Mouse (Mus musculus) CH12.LX (cell line): ENCODE data around the gene Gpx3. TPM values are rescaled to one million over a fixed set of nuclear protein-coding genes. Genes with fewer than 3 reads are reported as not detected.

Experiments used
- DNase-seq: peaks from one replicate; pipeline ENCODE4 v3.0.0-alpha.2; 2013; ENCODE audit errors: extremely low read depth
- H3K27ac ChIP-seq: 2 replicates; pipeline ENCODE4 v1.5.1; 2012; ENCODE audit warnings: low read depth, mild to moderate bottlenecking, control low read depth, moderate library complexity; ENCODE audit not compliant: insufficient read depth
- H3K27me3 ChIP-seq: replicated peaks from 2 replicates; pipeline ENCODE3; 2012; ENCODE audit warnings: inconsistent platforms
- H3K36me3 ChIP-seq, 2 experiments: replicated peaks in 1 of 2; 2 replicates each; pipeline versions ENCODE3 to v1.6.1; 2012; ENCODE audit warnings: inconsistent platforms in 1 of 2, low read length in 1 of 2, mild to moderate bottlenecking in 1 of 2, mixed read lengths in 1 of 2, moderate library complexity in 1 of 2; ENCODE audit not compliant: control insufficient read depth in 1 of 2, insufficient read depth in 1 of 2
- H3K4me1 ChIP-seq, 2 experiments: 2 replicates each; pipeline ENCODE4 v1.6.1; 2012; ENCODE audit warnings: inconsistent platforms in 1 of 2, moderate library complexity in 1 of 2; ENCODE audit not compliant: insufficient read depth in 2 of 2, control insufficient read depth in 1 of 2
- H3K4me2 ChIP-seq: 2 replicates; pipeline ENCODE4 v1.6.1; 2012; ENCODE audit warnings: low read depth, mild to moderate bottlenecking, control low read depth; ENCODE audit not compliant: poor library complexity, insufficient read depth, severe bottlenecking
- H3K4me3 ChIP-seq, 3 experiments: fragments of 150-350 bp in 1 of 3; sonication (generic) in 1 of 3; replicated peaks in 1 of 3; 2 replicates each; pipeline versions ENCODE3 to v1.5.1; 2011 to 2012; ENCODE audit warnings: low read depth in 2 of 3, low read length in 2 of 3, mild to moderate bottlenecking in 2 of 3, moderate library complexity in 2 of 3, control low read depth in 1 of 3, improper control_type of control experiment in 1 of 3, inconsistent platforms in 1 of 3, mixed read lengths in 1 of 3; ENCODE audit not compliant: poor library complexity in 1 of 3
- H3K79me2 ChIP-seq: replicated peaks from 2 replicates; pipeline ENCODE4 v1.6.1; 2012; ENCODE audit warnings: mild to moderate bottlenecking, moderate library complexity; ENCODE audit not compliant: control insufficient read depth, poor library complexity, insufficient read depth, severe bottlenecking; ENCODE audit errors: extremely low read depth
- H3K9ac ChIP-seq: 2 replicates; pipeline ENCODE4 v1.6.1; 2012; ENCODE audit warnings: low read depth, mild to moderate bottlenecking, control low read depth, moderate library complexity; ENCODE audit not compliant: insufficient read depth
- H3K9me3 ChIP-seq: replicated peaks from 2 replicates; pipeline ENCODE3; 2012; ENCODE audit warnings: low read length, inconsistent platforms, mixed read lengths
- BHLHE40 ChIP-seq: IDR thresholded peaks from 2 replicates; pipeline ENCODE4 v1.6.1; 2011; ENCODE audit warnings: mild to moderate bottlenecking, low read depth, low read length, improper control_type of control experiment
- CHD2 ChIP-seq: IDR thresholded peaks from 2 replicates; pipeline ENCODE4 v1.6.1; 2011; ENCODE audit warnings: low read length, improper control_type of control experiment
- E2F4 ChIP-seq: IDR thresholded peaks from 2 replicates; pipeline ENCODE4 v1.6.1; 2011; ENCODE audit warnings: low read depth, low read length, improper control_type of control experiment; ENCODE audit not compliant: insufficient replicate concordance
- EP300 ChIP-seq: IDR thresholded peaks from 2 replicates; pipeline ENCODE4 v1.6.1; 2011; ENCODE audit warnings: low read length, improper control_type of control experiment
- JUND ChIP-seq: conservative IDR thresholded peaks from 2 replicates; pipeline ENCODE4 v1.6.1; 2011; ENCODE audit warnings: low read depth, low read length, improper control_type of control experiment
- KAT2A ChIP-seq: IDR thresholded peaks from 2 replicates; pipeline ENCODE4 v1.6.1; 2012; ENCODE audit warnings: low read length, improper control_type of control experiment, inconsistent platforms; ENCODE audit not compliant: insufficient replicate concordance
- MAZ ChIP-seq: IDR thresholded peaks from 2 replicates; pipeline ENCODE4 v1.6.1; 2012; ENCODE audit warnings: low read depth, mild to moderate bottlenecking, inconsistent platforms, low read length, improper control_type of control experiment, moderate library complexity
- MEF2A ChIP-seq: IDR thresholded peaks from 2 replicates; pipeline ENCODE4 v1.6.1; 2014; ENCODE audit warnings: low read depth, mild to moderate bottlenecking, inconsistent platforms, low read length, improper control_type of control experiment, borderline replicate concordance
- MXI1 ChIP-seq: IDR thresholded peaks from 2 replicates; pipeline ENCODE4 v1.6.1; 2011; ENCODE audit warnings: mild to moderate bottlenecking, low read depth, low read length, improper control_type of control experiment
- MYC ChIP-seq: IDR thresholded peaks from 2 replicates; pipeline ENCODE4 v1.6.1; 2011; ENCODE audit warnings: low read depth, mild to moderate bottlenecking, improper control_type of control experiment, low read length
- POLR2A ChIP-seq: IDR thresholded peaks from 2 replicates; pipeline ENCODE4 v1.6.1; 2011; ENCODE audit warnings: low read depth, mild to moderate bottlenecking, improper control_type of control experiment, low read length
- POLR2AphosphoS2 ChIP-seq: IDR thresholded peaks from 2 replicates; pipeline ENCODE4 v1.6.1; 2011; ENCODE audit warnings: low read depth, low read length, improper control_type of control experiment
- RCOR1 ChIP-seq: conservative IDR thresholded peaks from 2 replicates; pipeline ENCODE4 v1.6.1; 2012; ENCODE audit warnings: low read depth, mild to moderate bottlenecking, inconsistent platforms, low read length, improper control_type of control experiment
- SIN3A ChIP-seq: IDR thresholded peaks from 2 replicates; pipeline ENCODE4 v1.6.1; 2012; ENCODE audit warnings: low read length, improper control_type of control experiment, inconsistent platforms
- TBP ChIP-seq: conservative IDR thresholded peaks from 2 replicates; pipeline ENCODE4 v1.6.1; 2011; ENCODE audit warnings: low read depth, low read length, improper control_type of control experiment
- USF1 ChIP-seq: IDR thresholded peaks from 2 replicates; pipeline ENCODE4 v1.6.1; 2014; ENCODE audit warnings: low read depth, mild to moderate bottlenecking, inconsistent platforms, low read length, improper control_type of control experiment
- ZC3H11A ChIP-seq: IDR thresholded peaks from 2 replicates; pipeline ENCODE4 v1.6.1; 2012; ENCODE audit warnings: low read depth, mild to moderate bottlenecking, inconsistent platforms, low read length, improper control_type of control experiment
- ZKSCAN1 ChIP-seq: IDR thresholded peaks from 2 replicates; pipeline ENCODE4 v1.6.1; 2012; ENCODE audit warnings: low read depth, inconsistent platforms, low read length, improper control_type of control experiment, borderline replicate concordance
- ZMIZ1 ChIP-seq: IDR thresholded peaks from 2 replicates; pipeline ENCODE4 v1.6.1; 2012; ENCODE audit warnings: low read depth, mild to moderate bottlenecking, inconsistent platforms, low read length, improper control_type of control experiment
- ZNF384 ChIP-seq: IDR thresholded peaks from 2 replicates; pipeline ENCODE4 v1.6.1; 2012; ENCODE audit warnings: low read depth, low read length, improper control_type of control experiment, inconsistent platforms
- dilution Hi-C: fragments of 300-500 bp; cut with MboI; formaldehyde crosslinking; loops from 2 replicates; pipeline ENCODE4 v1.14.3; 2020; ENCODE audit warnings: low sequenced_read_pairs; ENCODE audit not compliant: extremely low pct_unique_long_range_greater_than_20kb, extremely low pct_ligation_motif_present
- in situ Hi-C: fragments of 300-500 bp; cut with MboI; formaldehyde crosslinking; loops from 3 replicates; pipeline ENCODE4 v1.14.3; 2019; ENCODE audit warnings: low sequenced_read_pairs, low pct_ligation_motif_present, low pct_unique_long_range_greater_than_20kb, mixed read lengths
- polyA plus RNA-seq: library from polyadenylated mRNA; unstranded; fragments of >175 nt; gene quantifications from 2 replicates; pipeline ENCODE4 v1.2.1, GENCODE M21; 2012; ENCODE audit warnings: low read depth; ENCODE audit not compliant: insufficient read length
- total RNA-seq, 2 experiments: library from RNA; depleted of rRNA; stranded (reverse); fragments of 300-350 nt in 1 of 2; fragments of >200 nt in 1 of 2; gene quantifications; 2 replicates each; pipeline ENCODE4 v1.2.3; 2012 to 2014

Gpx3 gene
- total and polyA plus RNA-seq, 3 experiments, result 0.63 TPM; not detected in 2

- no peak for DNase-seq
- Histone ChIP-seq H3K4me1 (peaks cover 18 to 57% of the 10 kb centered on the region in 2 experiments), H3K36me3 (peaks cover 83 to 97% of the 10 kb centered on the region in 2 experiments), H3K9me3 (no peaks in the 10 kb centered on the region), H3K9ac (no peak overlapping the region), H3K27ac (peak overlapping the region; percentile 8), H3K79me2 (peaks cover 11% of the 10 kb centered on the region), H3K4me3 (no peak overlapping the region), H3K4me2 (no peak overlapping the region), H3K27me3 (no peaks in the 10 kb centered on the region)
- dilution Hi-C loops (no loop called here), in situ Hi-C loops (no loop called here)
- TF ChIP-seq RCOR1 (no peak), JUND (no peak), EP300 (no peak), POLR2A (no peak), TBP (no peak), MEF2A (no peak)
- TF ChIP-seq, all 38 proteins: peak for 0
These were observed 34.5 kb downstream of the Gpx3 start for GRCm38 (mm10) chr11:54936771-54937140.

DNA sequence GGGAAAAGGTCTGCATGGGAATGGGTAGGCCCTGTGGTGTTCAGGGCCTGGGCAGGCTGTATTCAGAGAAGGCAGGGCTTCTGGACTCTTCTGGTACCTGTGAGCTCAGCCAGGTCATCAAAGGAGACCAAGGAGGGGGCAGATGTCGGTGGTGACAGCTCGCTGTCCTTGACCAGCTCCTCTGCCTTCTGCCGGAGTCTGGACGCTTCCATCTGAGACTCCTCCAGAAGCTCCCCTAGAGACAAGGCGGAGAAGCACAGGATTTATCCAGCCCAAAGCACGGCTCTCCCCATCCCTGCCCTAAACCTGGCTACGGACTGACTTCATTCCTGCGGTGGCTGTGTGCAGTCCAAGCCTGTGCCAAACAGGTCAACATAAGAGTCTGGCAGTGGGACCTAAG is 37.2 kb downstream of the Gpx3 start:
- no peaks in the 10 kb centered on the region for H3K27me3 ChIP-seq
- in situ Hi-C loops, result no loop called here
- H3K4me3 ChIP-seq, result no peak overlapping the region
- dilution Hi-C loops, result no loop called here
- no peak overlapping the region for H3K4me2 ChIP-seq
- H3K9me3 ChIP-seq, result no peaks in the 10 kb centered on the region
- no peak for DNase-seq
- peaks cover 33% of the 10 kb centered on the region for H3K79me2 ChIP-seq
- peaks cover 75 to 97% of the 10 kb centered on the region in 2 experiments for H3K36me3 ChIP-seq
- peaks cover 24 to 64% of the 10 kb centered on the region in 2 experiments for H3K4me1 ChIP-seq
- no peak overlapping the region for H3K9ac ChIP-seq
- H3K27ac ChIP-seq, result no peak overlapping the region
- TF ChIP-seq EP300 (no peak), MEF2A (no peak), TBP (no peak), SIN3A (no peak), MYC (no peak), POLR2AphosphoS2 (no peak), BHLHE40 (no peak), CHD2 (no peak), ZNF384 (no peak), ZC3H11A (no peak), MAZ (no peak), JUND (no peak), MXI1 (no peak), KAT2A (no peak), E2F4 (no peak), ZKSCAN1 (no peak), USF1 (no peak), ZMIZ1 (no peak), POLR2A (no peak)
